Mouse (Mus musculus): ENCODE results near the gene Cd180.

Cd180 gene

DNA sequence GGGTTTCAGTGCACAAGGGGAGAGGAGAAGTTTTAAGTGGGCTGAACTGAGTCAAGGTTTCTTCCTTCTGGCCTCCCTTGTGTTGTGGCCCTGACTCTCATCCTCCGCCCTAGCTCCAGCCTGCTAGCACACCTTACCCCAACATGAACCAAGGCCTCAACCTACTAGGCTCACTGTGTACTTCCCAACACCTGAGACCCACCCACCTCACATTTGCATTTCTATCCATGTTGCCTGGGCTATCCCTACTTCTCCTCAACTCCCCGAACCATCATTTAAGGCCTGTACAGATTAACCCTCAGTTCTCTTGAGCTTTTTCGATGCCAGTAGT is 51.9 kb downstream of the Cd180 start:
- DNase-seq: no peak

DNA sequence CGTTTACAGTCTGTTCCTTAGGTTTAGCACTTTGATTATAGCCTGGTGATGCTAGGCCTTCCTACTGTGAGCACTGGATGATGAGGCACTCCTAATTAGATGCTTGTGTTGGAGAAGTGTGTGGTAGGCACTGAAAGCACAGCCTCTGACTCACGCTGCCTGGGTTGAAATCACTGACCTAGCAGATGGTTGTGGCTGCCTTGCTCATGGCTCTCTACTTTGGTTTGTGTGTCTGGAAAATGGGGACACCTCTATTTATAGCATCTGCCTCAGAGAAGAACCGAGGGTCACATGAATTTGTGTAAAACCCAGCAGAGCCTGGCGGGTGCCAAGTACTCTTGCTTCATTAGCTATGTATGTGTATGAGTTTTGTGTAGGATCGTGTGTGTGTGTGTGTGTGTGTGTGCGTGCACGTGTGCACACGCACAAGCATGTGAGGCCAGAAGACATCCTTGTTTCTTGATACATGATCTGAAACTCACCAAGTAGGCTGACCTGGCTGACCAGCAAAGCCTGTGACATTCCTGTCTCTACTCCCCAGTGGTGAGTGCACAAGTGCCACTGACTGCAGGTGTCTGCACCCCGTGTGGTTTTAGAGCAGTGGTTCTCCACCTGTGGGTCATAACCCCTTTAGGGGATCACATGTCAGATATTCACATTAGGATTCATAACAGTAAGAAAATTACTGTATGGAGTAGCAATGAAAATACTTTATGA is 52.4 kb downstream of the Cd180 start:
- no peak for DNase-seq

DNA sequence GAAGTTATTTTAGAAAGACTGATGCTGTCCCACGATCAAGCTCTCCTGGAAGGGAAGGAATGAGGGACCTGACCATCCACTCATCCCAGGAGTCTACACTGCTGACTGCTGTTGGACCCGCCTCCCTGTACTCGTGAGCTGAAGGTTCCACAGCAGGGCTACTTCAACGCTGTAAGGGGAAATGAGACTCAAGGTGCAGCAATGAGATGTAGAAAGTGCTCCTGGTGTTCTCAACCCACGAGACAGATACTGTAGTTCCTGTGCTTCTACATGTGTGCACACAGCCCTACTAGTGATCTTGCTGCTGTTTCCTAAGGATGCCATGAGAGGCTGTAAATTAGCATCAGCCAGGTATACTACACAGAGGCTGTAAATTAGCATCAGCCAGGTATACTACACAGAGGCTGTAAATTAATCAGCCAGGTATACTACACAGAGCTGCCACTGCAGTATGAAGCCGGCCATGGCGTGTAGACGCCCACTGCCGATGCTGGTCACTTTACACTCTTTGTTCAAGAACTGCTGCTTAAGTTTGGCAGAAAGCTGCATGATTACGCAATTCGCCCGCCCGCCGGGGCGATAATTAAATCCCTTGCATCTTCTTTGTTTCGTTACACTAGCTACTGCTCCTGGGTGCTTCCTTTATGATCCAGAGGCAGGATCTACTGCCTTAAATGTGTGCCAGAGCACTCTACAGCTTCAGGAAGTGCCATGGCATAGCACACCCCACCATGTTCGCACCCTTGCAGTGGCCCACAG is 53.6 kb downstream of the Cd180 start:
- DNase-seq: no peak

DNA sequence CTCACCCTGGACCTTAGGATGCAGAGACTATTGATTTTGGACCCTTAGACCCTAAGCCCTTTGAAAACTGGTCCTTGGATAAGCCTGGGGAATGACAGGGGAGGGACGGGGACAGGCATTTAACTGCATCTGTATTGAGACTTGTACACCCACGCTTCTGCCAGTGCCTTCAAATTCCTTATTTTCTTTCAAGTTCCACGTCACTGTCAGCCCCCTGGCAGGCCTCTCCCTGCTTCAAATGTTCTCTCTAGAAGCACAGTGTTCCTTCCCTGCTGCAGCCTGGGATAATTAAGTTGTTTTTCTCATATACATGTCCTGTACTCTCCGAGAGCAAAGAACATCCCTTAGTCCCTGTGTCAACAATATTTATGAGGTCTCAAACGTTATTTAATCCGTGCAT is 55.8 kb downstream of the Cd180 start:
- DNase-seq: no peak

DNA sequence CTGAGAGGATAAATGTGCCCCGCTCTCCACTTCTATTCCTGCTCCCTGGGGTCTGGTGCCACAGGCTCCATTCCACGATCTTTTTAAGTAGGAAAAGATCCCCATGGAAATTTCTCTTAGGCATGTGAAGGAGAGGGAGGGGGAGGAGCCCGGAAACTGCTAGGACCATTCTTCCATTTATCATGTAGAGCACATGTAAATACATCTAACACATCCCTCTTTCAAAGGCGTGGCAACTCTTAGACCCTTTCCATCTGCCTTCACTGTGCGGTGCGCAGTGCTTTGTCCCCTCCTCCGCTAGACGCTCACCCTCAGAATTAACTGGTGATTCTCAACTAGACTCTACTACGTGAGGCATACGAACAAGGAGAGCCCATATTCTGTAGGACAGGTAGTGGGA is 56.5 kb downstream of the Cd180 start:
- no peak for DNase-seq

DNA sequence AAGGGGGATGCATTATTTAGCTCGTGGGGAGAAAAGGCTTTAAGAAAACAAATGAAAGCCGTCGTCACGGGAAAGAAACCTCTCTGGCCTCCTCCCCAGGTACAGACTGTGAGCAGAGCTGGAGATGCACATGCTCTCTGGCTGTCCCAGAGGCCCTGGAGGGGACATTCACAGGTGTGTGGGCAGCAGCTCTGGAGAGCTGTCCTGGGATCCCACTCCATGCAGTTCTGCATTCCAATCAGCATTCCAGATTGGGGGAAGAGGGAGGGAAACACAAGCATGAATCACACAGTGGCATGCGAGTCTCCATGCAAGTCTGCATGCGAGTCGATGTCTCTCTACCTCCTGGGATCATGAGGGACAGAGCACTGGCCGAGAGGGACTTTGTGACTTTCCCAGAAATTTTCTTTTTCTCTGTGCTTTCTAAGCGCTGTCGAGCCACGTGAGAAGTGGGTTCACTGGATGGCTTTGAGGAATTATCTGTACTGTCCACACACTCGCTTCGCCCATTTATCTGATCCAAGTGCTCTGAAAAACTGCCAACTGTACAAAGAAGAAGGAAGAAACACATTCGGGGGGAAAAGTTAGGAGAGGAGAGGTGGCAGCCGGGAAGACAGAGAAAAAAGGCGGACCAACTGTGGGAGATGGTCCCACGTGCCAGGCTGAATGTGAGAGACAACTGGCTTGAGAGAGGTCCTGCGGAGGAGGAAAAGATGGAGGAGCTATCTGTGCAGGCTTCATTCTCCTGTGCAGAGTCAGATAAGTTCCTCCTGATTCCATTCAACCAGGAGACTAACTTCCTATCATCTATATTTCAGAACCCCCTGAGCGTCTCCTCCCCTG is 60.6 kb downstream of the Cd180 start:
- DNase-seq: no peak

DNA sequence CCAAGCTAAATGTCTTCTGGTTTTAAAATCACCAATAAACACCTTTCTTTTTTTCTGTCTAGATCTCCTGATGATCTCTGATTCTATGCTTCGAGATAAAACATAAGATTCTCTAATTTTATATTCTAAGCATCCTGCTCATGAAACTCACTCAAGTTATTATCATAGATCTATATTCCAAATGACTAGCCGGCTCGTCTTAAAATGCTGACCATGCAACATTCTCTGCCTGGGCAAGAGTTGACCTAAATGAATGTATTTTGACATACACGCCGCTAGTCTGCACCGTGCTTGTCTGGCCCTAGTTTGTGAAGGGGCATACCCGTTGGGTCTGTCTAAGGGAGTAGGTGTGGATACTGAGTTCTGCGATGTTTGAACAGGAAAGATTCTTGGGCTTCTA is 61.8 kb downstream of the Cd180 start:
- DNase-seq: no peak

DNA sequence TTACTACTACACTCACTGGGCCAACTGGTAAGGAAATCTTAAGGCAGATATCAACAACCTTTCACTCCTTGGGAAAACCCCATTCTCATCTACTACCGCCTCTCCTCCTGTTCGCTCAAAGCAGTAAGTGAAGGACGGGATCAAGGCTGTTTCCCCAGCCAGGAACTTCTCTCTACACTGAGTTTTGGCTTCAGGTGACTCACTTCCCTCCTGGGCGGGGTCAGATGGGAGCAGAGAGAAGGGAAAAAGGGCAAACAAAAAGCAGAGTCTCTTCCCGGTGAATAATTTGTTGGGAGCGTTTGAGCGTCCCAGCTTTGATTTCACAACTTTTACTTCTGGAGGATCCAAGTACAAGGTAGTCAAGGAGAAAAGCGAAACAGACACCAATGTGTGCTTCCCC is 62.7 kb downstream of the Cd180 start:
- no peak for DNase-seq

DNA sequence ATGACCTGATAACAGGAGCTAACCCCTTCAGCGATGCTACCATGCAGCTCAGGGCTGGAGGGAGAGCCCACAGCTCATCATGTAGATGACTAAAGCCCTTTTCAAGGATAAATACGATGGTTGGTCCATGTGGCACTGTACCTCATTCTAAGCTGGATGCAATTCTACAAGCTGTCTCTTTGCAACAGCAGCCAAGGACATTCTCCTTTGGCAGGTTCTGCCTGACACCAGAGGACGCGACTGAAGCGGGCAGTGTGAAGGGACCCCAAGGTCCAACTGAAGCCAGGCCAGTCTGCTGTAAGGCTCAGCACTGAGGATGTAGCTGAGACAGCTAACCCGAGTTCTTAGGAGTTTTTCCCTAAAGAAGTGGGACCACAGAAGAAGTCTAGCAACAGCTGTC is 64.7 kb downstream of the Cd180 start:
- DNase-seq: no peak

DNA sequence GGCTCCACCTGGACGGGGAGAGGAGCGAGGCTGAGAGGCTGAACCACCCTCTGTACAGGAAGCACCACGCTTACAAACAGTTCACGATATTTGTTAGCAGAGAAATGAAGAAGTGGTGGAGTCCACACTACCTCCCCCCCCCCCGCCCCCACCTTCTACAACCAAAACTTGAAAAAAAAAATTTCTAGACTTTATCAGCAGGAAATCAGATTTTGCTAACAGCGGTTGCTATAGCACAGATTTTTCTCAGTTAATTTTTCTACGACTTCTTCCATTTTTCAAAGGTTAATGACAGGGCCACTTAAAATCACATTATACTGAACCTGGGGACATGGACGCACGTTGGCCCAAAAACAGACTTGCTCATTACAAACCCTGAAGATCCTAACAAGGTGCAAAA is 68.1 kb downstream of the Cd180 start:
- no peak for DNase-seq

DNA sequence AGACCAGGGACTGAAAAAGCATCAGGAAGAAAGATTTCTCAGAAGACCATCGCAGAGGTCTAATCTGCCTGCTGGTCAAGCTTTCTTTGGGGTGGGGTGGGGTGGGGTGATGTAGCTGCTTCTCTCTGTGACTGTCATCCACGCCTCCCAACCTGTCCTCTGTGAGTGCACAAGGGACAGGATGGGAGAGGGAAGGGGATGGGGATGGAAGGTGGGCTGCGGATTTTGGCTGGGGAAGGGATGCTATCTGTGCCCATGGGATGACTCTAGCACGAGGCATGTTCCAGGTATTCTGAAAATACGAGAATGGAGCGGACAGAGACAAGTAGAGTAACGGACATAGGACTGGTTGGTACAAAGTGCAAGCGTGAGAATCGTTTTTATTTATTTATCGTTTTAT is 68.8 kb downstream of the Cd180 start:
- no peak for DNase-seq

DNA sequence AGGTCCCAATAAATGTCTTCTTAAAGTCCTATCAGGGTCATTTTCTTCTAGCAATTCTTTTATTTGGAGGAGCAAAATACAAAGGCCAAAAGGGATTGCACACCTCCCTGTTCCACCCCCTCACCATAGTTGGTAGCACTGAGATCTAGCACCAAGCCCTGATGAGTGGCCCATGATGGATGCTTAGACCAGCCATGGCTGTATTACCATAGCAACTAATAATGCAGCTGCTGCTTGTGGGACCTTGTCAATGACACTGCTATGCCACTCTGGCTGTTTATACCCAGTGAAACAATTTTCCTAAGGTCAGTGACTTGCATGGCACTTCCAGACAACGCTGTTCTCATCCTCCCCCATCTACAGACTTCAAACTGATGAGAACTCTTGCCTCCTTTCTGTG is 70.9 kb downstream of the Cd180 start:
- DNase-seq: no peak

DNA sequence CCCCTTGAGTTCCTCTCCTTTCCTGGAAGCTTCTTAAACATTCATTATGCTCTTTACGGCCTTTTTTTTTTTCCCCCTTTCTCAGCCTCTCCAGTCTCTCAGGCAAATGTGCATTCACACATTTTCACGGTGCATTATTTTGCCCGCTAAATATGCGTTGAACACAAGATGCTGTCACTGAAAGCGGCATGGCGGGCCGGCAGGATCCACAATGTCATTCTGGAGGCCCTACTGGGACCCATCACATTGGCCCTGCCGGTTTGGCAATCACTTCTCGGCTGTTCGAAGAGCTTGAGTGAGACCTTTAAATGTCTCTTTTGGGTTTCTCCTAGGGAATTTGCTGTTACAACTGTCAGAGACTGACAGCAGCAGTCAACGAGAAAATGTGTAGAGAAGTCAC is 71.9 kb downstream of the Cd180 start:
- DNase-seq: no peak

DNA sequence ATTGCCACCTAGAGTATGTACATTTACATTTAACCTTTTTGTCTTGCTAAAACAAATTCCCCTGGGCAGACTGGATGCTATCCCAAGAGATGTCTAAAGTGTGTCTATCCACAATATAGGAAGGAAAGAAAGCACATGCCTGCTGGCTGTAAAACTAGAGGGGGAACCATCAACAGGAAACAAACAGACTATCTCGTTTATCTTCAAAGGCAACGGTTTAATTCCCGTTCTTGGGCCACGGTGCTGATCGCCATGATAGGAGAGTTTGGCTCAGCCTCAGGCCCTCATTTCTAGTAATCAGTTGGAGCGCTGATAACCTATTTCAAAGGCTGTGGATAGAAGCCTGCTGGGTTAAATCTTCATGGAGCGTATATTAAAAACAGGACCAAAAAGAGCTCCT is 73.8 kb downstream of the Cd180 start:
- DNase-seq: no peak

DNA sequence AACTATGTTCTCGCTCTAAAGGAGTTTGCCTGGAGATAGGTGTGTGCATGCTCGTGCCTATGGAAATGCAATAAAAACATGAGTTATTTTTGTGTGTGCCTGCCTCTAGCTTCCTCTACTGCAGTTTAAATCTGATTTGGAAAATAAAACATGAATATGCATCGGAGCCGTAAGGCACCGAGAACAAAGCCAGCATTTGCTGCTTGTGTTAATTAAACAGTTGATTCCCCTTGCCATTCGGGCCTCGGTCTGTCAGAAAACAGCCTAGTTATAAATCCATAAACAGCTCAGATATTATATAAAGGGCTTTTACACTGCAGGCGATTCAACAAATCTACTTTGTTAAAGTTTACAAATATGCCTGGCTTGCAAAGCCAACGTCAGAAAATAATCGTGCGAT is 75.2 kb downstream of the Cd180 start:
- DNase-seq: no peak

DNA sequence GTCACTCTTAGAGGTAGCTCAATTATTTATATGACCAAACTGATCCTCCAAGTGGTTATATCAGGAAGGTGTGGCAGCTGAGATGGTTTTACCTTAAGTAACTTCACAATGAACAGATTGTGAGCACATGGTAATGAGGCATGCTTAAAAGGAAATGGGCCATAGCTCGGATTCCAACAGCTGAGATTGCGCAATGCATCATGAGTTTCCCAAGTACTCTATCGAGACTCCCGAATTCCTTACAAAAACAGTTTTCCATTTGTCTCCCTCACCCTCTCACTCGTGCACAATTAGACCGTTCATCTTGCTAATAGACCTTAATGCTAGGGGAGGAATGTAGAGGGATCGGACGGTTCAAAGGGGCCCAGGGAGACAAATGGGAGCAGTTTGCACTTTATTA is 76.8 kb downstream of the Cd180 start:
- DNase-seq: no peak

DNA sequence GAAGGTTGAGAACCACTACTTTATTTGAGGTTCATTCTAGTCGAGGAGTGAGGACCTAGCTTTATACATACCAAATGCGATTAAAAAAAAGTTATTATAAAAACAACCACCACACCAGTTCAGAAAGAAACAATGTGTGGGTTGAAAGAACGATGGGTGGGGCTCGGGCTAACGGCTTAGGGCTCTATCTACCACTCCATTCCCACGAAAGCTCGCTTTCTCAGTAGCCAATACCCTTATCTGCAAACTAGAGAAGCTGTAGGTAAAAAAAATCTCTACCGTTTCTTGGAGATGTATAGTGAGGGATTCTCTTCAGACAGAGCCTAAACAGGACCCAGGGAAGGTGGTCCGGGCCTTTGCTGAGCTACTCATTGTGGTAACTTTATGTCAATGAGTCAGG is 79.8 kb downstream of the Cd180 start:
- DNase-seq: no peak

DNA sequence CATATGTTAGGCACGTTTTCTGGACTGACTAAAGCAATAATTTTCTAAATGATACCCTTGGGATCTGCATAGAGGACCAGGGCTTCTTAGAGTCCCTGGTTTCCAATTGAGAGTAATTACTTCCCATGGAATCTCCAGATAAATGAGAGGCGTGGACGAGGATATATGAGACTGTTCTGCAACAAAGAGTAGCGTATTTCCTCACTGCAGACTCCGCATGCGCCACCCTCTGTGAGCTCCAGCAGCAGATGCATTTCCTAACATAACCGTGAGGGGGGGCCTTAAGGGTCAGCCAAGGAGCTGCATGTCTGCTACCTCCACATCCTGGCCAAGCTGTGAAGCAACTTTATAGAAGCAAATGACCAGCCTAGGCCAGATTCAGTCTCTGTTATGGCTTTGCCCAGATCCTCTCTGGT is 81.4 kb downstream of the Cd180 start:
- no peak for DNase-seq

DNA sequence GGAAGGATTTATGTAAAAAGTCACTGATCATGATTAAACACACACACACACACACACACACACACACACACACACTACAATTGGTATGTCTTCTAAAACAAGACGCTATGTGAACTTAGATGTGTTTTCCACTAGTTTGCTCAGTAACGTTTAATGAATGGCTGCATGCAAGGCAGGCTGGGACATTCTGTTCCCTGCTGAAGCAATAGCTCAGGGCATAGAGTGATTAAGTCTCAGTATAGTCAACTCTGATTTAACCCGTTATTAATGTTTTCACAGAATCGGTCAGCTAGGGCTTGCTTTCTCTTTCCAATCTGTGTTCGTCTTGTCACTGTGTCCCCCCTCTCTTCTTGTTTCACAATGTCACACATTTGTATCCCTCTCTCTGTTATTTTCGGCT is 82.1 kb downstream of the Cd180 start:
- DNase-seq: no peak

DNA sequence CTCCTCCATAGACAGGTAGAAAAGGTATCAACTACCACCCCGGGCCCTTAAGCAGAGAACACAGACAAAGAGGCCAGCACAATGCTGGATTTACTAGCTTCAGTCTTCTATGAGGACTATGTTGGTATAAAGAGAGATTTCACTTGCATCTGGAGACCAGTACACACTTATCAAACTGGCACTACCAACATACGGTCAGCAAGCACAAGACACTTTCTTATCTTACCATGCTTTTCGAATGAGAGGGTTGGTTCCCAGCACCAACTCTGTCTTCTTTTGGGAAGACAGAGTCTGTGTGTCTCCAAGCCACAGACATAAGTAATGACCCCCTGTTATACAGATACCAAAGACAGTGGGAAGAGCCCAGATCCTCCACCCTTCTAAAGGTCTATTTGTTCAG is 85.5 kb downstream of the Cd180 start:
- DNase-seq: no peak

DNA sequence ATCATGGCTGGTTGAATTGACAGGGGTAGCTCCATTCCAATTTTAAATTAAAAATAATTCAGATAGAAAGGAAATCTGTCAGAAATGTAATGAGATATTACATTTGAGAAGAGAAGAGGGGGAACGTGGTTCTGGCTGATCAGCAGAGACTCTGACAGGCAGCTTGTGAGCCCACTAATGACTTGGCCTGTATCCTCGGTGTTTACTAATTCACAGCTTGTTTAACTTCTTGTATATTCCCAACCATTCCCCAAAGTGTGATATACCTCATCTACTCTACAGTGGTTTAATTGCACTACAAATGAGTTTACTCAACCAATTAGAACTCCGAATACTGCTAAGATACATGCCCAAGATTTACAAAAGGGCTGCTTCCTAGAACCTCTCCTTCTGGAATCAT is 85.9 kb downstream of the Cd180 start:
- DNase-seq: no peak

DNA sequence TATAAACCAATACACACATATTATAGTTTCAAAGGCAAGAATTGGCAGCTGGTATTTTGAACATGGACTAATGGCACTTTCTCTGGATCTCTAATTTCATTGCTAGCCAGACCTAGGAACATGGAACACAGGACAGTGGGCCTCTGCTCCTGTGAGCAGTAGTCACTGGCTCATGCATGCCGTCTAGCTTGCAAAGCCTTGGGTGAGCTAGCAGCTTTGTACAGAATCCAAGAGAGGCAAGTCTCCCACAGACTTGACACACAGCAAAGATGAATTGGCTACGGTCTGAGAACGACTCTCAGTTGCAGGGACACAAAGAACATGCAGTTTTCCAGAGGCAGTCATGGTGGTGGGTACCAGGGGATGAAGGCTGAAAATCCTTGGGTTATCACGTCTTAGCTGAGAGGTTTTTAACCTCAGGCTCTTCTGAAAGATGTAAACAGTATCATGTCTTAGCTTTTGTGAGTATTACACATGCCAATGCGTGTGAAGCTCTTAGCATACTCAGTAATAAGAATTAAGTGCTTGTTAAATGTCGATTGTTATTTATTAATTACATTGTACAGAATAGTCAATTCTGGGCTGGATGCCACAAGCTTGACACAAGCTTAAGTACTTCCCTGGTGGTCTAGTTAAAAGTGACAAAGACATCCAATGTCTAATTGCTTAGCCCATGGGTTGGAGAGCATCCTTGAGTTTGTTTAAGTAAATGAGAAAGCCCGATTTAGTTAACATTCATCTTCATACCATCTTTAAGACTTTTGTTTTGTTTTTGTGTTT is 90.4 kb downstream of the Cd180 start:
- DNase-seq: no peak

DNA sequence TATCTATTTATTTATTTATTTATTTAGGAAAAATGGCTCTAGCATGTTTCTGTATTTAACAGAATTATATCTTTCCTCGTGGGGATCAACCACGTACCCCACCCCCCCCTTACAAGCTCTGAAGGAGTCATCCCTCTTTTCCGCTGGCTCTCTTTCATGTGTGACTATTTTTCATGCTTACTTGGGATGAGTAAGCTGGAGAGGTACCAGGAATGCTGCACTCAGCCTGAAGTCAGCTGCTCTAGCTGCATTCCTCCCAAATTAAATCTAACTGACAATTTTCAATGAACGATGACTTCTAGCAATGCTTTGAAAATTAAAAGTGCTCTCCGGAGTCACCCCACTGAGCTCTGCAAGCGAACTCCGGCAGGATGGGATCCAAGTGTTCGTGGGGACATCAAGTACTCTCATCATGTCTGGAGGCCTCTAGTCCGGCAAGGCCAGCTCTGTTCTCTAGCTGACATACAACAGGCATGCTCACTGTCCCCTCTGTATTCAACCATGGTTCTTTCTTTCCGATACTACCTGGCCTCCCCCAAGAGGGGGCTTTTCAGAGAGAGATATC is 93.4 kb downstream of the Cd180 start:
- no peak for DNase-seq

All from cerebellum, adult 11 months (tissue).